Mouse (Mus musculus) heart, postnatal 0 days (tissue): ENCODE measurements around the gene Calm2. TPM values are rescaled to one million over a fixed set of nuclear protein-coding genes. Genes with fewer than 3 reads are reported as not detected.
A peak's percentile ranks its signal among the peaks of the same experiment; 100 is the strongest.

Experiments used
- ATAC-seq: fragments of 200-750 bp; cut with Nextera tagmentation; 2 replicates; pipeline ENCODE4 v1.8.0; 2017; ENCODE audit warnings: low read depth, moderate number of reproducible peaks, moderate library complexity; ENCODE audit not compliant: insufficient read depth
- DNase-seq: peaks from one replicate; pipeline ENCODE4 v3.0.0-alpha.2; 2016; ENCODE audit warnings: low spot score
- H3K27ac ChIP-seq: fragments of 300-500 bp; sonication (generic); 2 replicates; pipeline ENCODE4 v1.5.1; 2014; ENCODE audit warnings: low read depth, mild to moderate bottlenecking
- H3K27me3 ChIP-seq: fragments of 300-500 bp; sonication (generic); 2 replicates; pipeline ENCODE4 v1.6.1; 2014; ENCODE audit warnings: low read length, mixed read lengths; ENCODE audit not compliant: control insufficient read depth, insufficient read depth
- H3K36me3 ChIP-seq: fragments of 300-500 bp; sonication (generic); replicated peaks from 2 replicates; pipeline ENCODE4 v1.6.1; 2014; ENCODE audit warnings: low read length, mixed read lengths; ENCODE audit not compliant: control insufficient read depth, insufficient read depth
- H3K4me1 ChIP-seq: fragments of 300-500 bp; sonication (generic); 2 replicates; pipeline ENCODE4 v1.6.1; 2014; ENCODE audit warnings: antibody characterized with exemption; ENCODE audit not compliant: control insufficient read depth, insufficient read depth
- H3K4me2 ChIP-seq: fragments of 300-500 bp; sonication (generic); 2 replicates; pipeline ENCODE4 v1.6.1; 2014; ENCODE audit warnings: low read depth, mild to moderate bottlenecking, low read length, moderate library complexity
- H3K4me3 ChIP-seq: fragments of 300-500 bp; sonication (generic); 2 replicates; pipeline ENCODE4 v1.5.1; 2014; ENCODE audit warnings: low read depth, low read length
- H3K9ac ChIP-seq: fragments of 300-500 bp; sonication (generic); replicated peaks from 2 replicates; pipeline ENCODE4 v1.6.1; 2014; ENCODE audit warnings: low read depth, low read length, mixed read lengths
- H3K9me3 ChIP-seq: fragments of 300-500 bp; sonication (generic); replicated peaks from 2 replicates; pipeline ENCODE4 v1.6.1; 2016; ENCODE audit warnings: low read length; ENCODE audit not compliant: control insufficient read depth
- CTCF ChIP-seq: IDR thresholded peaks from 2 replicates; pipeline ENCODE4 v1.5.1; 2016; ENCODE audit warnings: antibody characterized with exemption, control low read depth, low read depth
- EP300 ChIP-seq: IDR thresholded peaks from 2 replicates; pipeline ENCODE4 v1.6.1; 2016; ENCODE audit warnings: antibody characterized with exemption, low read depth
- WGBS: fragments of 180-500 bp; shearing (Covaris S2); extraction: QIAGEN DNeasy Blood & Tissue Kit; methylation state at CpG from one replicate; pipeline ENCODE4 v1.1.7; 2014; 5-methylcytosine and 5-hydroxymethylcytosine counted together
- polyA plus RNA-seq: library from polyadenylated mRNA; unstranded; fragments of >200 nt; fragmentation: Nextera tagmentation; extraction: Ambion mirVana; gene quantifications from 2 replicates; pipeline ENCODE4 v1.2.1, GENCODE M21; 2015
- total RNA-seq: library from RNA; depleted of rRNA; stranded (reverse); fragments of >200 nt; gene quantifications from 2 replicates; pipeline ENCODE4 v1.2.3, GENCODE M21; 2014; ENCODE audit warnings: low replicate concordance

The Calm2 gene
- total and polyA plus RNA-seq, 2 experiments from 2014 or later = 129 to 389 TPM

DNA sequence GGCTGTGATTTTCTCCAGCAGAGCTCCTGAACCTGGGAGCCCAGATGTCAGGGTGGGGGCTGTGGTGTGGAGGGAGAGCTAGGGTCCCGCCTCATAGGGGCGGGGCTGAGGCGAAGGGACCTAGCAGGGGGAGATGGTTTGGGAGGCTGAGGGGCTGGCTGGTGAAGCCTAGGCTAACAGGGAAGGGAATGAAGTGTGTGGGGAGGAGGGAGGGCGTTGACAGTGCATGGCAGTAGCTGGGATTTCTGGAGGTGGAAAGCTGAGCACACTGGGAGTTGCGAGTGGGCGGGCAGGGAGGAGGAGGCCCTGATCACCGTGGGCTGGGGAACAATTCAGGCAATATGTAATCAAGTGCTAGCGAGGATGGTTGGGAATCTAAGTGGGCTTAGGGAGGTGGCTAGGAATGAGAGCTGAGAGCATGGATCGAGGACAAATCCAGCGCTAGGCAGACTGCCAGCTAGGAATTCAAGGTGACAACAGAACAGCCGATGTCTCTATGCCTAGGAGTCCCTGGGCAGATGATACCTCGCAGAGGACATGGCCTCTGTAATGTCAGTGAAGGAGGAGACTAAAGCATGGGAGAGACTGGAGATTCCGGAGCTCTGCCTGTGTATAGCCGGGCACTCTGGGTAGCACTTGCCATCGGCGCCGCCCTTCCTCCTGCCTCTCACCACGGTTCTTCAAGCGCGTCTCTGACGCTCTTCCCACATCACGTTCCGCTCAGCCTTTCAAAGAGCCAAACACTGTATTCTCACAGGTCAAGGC lies 27.2 kb upstream of the Calm2 start:
- WGBS = 2% methylated on average over 23 of the region's 23 CpGs
- Histone ChIP-seq H3K9ac (peak overlapping the region; percentile 31), H3K4me3 (peak overlapping the region; percentile 42), H3K36me3 (no peaks in the 10 kb centered on the region), H3K4me2 (peak overlapping the region; percentile 72), H3K9me3 (no peaks in the 10 kb centered on the region), H3K27me3 (no peaks in the 10 kb centered on the region), H3K27ac (peak overlapping the region; percentile 62), H3K4me1 (peaks cover 18% of the 10 kb centered on the region)
- TF ChIP-seq EP300 (no peak), CTCF (no peak)
- ATAC-seq (peak; percentile 62), DNase-seq (peak; percentile 28)

- Histone ChIP-seq H3K4me3 (peak overlapping the region; percentile 42), H3K36me3 (no peaks in the 10 kb centered on the region), H3K27me3 (no peaks in the 10 kb centered on the region), H3K9me3 (no peaks in the 10 kb centered on the region), H3K4me2 (peak overlapping the region; percentile 72), H3K27ac (peak overlapping the region; percentile 62), H3K4me1 (peaks cover 13% of the 10 kb centered on the region), H3K9ac (peak overlapping the region; percentile 31)
- TF ChIP-seq CTCF (no peak), EP300 (no peak)
- no peak for DNase-seq
- ATAC-seq = no peak
- 11% methylated on average over 9 of the region's 9 CpGs for WGBS
Observed at GRCm38 (mm10) chr17:87473441-87473735, 26.7 kb upstream of the Calm2 start.

DNA sequence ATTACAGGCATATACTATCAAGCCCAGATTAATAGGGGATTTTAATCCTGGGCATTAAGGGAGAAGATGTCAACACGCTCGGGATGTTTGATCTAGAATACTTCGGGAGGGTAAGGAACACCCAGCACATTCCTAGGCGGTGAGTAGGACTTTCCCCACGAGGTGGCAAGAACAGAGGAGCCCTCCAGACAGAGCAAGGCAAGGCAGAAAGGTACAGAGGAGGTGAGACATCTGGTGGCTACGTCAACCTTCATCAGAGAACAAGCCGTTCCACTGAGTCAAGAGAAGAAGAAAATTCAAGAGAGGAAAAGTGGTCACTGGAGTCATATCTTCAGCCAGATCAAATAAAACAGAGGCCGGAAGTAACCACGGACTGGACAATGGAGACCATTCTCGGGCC lies 26.1 kb upstream of the Calm2 start:
- H3K36me3 ChIP-seq = no peaks in the 10 kb centered on the region
- TF ChIP-seq EP300 (no peak), CTCF (no peak)
- no peaks in the 10 kb centered on the region for H3K27me3 ChIP-seq
- peak overlapping the region; percentile 62 for H3K27ac ChIP-seq
- no peaks in the 10 kb centered on the region for H3K9me3 ChIP-seq
- peak overlapping the region; percentile 31; the same call in 1 of the 2 replicates for H3K9ac ChIP-seq
- ATAC-seq (no peak), DNase-seq (no peak)
- H3K4me3 ChIP-seq = peak overlapping the region; percentile 42; the same call in 1 of the 2 replicates
- H3K4me1 ChIP-seq = peaks cover 13% of the 10 kb centered on the region
- 35% methylated on average over 10 of the region's 10 CpGs for WGBS
- H3K4me2 ChIP-seq = peak overlapping the region; percentile 72; the same call in 1 of the 2 replicates

DNA sequence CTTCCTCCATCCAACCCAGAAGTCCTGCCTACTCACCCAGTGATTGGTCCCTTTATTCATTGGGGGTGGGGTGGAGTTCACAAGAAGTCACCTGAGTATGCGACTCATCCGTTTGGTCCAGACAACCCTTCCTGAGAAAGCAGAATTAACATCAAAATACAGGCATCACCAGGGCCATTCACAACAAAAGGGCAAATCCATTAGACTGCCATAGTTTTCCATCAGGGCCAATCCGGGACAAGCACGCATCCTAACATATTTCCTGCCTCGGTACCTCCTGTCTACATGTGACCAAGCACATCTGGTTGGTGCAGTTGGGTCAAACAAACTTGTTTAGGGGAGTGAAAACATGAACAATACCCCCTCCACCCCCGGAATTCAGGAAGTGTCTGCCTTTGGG lies 24.9 kb upstream of the Calm2 start:
- no peak overlapping the region for H3K27ac ChIP-seq
- ATAC-seq (no peak), DNase-seq (no peak)
- no peak overlapping the region for H3K4me3 ChIP-seq
- H3K9me3 ChIP-seq = no peaks in the 10 kb centered on the region
- H3K4me1 ChIP-seq = peaks cover 13% of the 10 kb centered on the region
- H3K9ac ChIP-seq = no peak overlapping the region
- 74% methylated on average over 6 of the region's 6 CpGs for WGBS
- no peaks in the 10 kb centered on the region for H3K27me3 ChIP-seq
- no peak overlapping the region for H3K4me2 ChIP-seq
- no peaks in the 10 kb centered on the region for H3K36me3 ChIP-seq
- TF ChIP-seq EP300 (no peak), CTCF (no peak)

- Histone ChIP-seq H3K9ac (no peak overlapping the region), H3K9me3 (no peaks in the 10 kb centered on the region), H3K4me1 (peaks cover 13% of the 10 kb centered on the region), H3K4me2 (no peak overlapping the region), H3K36me3 (no peaks in the 10 kb centered on the region), H3K27ac (no peak overlapping the region), H3K4me3 (no peak overlapping the region), H3K27me3 (no peaks in the 10 kb centered on the region)
- TF ChIP-seq EP300 (no peak), CTCF (no peak)
- no peak for DNase-seq
- ATAC-seq = no peak
- WGBS = 38% methylated on average over 8 of the region's 8 CpGs
Observed at GRCm38 (mm10) chr17:87470797-87471196, 24.1 kb upstream of the Calm2 start.

GRCm38 (mm10) chr17:87470282-87470681 lies 23.5 kb upstream of the Calm2 start:
- ATAC-seq (no peak), DNase-seq (no peak)
- TF ChIP-seq EP300 (no peak), CTCF (no peak)
- no peak overlapping the region for H3K27ac ChIP-seq
- no peak overlapping the region for H3K4me2 ChIP-seq
- H3K9me3 ChIP-seq = no peaks in the 10 kb centered on the region
- WGBS = 65% methylated on average over 8 of the region's 8 CpGs
- H3K36me3 ChIP-seq = no peaks in the 10 kb centered on the region
- H3K27me3 ChIP-seq = no peaks in the 10 kb centered on the region
- peaks cover 13% of the 10 kb centered on the region for H3K4me1 ChIP-seq
- no peak overlapping the region for H3K9ac ChIP-seq
- no peak overlapping the region for H3K4me3 ChIP-seq
